Comparison of ENCODE assay signal across 9 mouse cellular contexts in the genomic region with DNA sequence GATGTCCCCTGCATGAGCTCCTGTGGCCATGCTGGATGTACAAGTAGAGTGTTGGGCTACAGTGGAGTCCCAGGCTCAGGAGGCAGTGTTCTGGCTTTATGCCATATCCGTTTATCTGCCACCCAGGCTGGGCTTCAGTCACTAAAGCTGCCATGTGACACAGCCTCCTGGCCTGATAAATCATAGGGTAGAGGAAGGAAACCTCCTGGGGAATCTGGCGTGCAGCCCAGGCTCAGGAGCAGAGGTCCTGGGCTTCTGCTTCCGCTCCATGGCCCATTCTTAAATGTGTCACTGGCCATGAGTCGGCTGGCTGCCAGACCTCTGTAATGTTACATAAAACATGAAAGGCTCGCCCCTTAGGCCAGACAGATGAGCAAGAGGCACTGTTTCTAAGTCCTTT. TPM values are rescaled to one million over a fixed set of nuclear protein-coding genes. Genes with fewer than 3 reads are reported as not detected.
DNase-seq lines count a peak whose midpoint lies in the region; ATAC-seq lines count a peak whose summit lies in the region.
"Had no signal": no experiment of that assay in that cellular context is flagged by ENCODE, and none has a peak within 500 bp of the region (broad histone marks: within the 10 kb centered on the region; RNA-seq: fewer than 3 reads in every experiment).

No protein-coding gene starts in this region.

- H3K27me3 ChIP-seq in midbrain, embryonic 13.5 days, result no peaks in the 10 kb centered on the region
- no peaks in the 10 kb centered on the region for H3K27me3 ChIP-seq in midbrain, embryonic 11.5 days (ENCODE audit: control insufficient read depth, insufficient read depth, low read length)
- no peaks in the 10 kb centered on the region for H3K27me3 ChIP-seq in embryonic facial prominence, embryonic 14.5 days (replicated peaks; ENCODE audit: control insufficient read depth, insufficient read depth, low read length)
- no peaks in the 10 kb centered on the region for H3K27me3 ChIP-seq in heart, embryonic 16.5 days (ENCODE audit: control insufficient read depth, insufficient read depth, low read length)
- H3K27me3 ChIP-seq: midbrain, embryonic 12.5 days had no signal

- DNase-seq in midbrain, embryonic 11.5 days (ENCODE audit: low spot score, missing footprints), result no peak
- peak; percentile 88 for DNase-seq in embryonic facial prominence, embryonic 14.5 days (ENCODE audit: low spot score)
- DNase-seq in kidney, postnatal 4 days, result peak; percentile 97
- DNase-seq in lung, postnatal 10 days, result peak; percentile 95
- DNase-seq in right cerebral cortex, postnatal 36 days (ENCODE audit: low spot score in 2 of 2), result peak; percentile 32 to 53

- no peaks in the 10 kb centered on the region for H3K36me3 ChIP-seq in midbrain, embryonic 13.5 days
- no peaks in the 10 kb centered on the region for H3K36me3 ChIP-seq in midbrain, embryonic 11.5 days (ENCODE audit: control insufficient read depth, insufficient read depth, low read length)
- no peaks in the 10 kb centered on the region for H3K36me3 ChIP-seq in embryonic facial prominence, embryonic 14.5 days (ENCODE audit: control insufficient read depth, insufficient read depth, low read length)
- no peaks in the 10 kb centered on the region for H3K36me3 ChIP-seq in heart, embryonic 16.5 days (ENCODE audit: control insufficient read depth, insufficient read depth)
- H3K36me3 ChIP-seq: midbrain, embryonic 12.5 days had no signal

- H3K4me1 ChIP-seq in midbrain, embryonic 13.5 days (replicated peaks), result peaks cover 20% of the 10 kb centered on the region; the same call in 1 of the 2 replicates
- no peaks in the 10 kb centered on the region for H3K4me1 ChIP-seq in midbrain, embryonic 11.5 days (ENCODE audit: control insufficient read depth, insufficient read depth, low read length)
- peaks cover 30% of the 10 kb centered on the region for H3K4me1 ChIP-seq in embryonic facial prominence, embryonic 14.5 days (ENCODE audit: control insufficient read depth, insufficient read depth, low read length)
- peaks cover 35% of the 10 kb centered on the region for H3K4me1 ChIP-seq in heart, embryonic 16.5 days (ENCODE audit: control insufficient read depth, insufficient read depth, low read length)

- no peak overlapping the region for H3K4me3 ChIP-seq in midbrain, embryonic 13.5 days (replicated peaks)
- no peak overlapping the region for H3K4me3 ChIP-seq in midbrain, embryonic 11.5 days (ENCODE audit: low read depth, low read length)
- no peak overlapping the region for H3K4me3 ChIP-seq in embryonic facial prominence, embryonic 14.5 days (ENCODE audit: low read depth, low read length)
- H3K4me3 ChIP-seq in heart, embryonic 16.5 days (ENCODE audit: low read length), result no peak overlapping the region
- H3K4me3 ChIP-seq: midbrain, embryonic 12.5 days had no signal

- peaks cover 4% of the 10 kb centered on the region; the same call in 1 of the 2 replicates for H3K9me3 ChIP-seq in midbrain, embryonic 13.5 days
- no peaks in the 10 kb centered on the region; the same call in 1 of the 2 replicates for H3K9me3 ChIP-seq in midbrain, embryonic 11.5 days (ENCODE audit: control insufficient read depth, low read length)
- peaks cover 6% of the 10 kb centered on the region; the same call in 1 of the 2 replicates for H3K9me3 ChIP-seq in embryonic facial prominence, embryonic 14.5 days (ENCODE audit: control insufficient read depth, low read length)
- peaks cover 5% of the 10 kb centered on the region for H3K9me3 ChIP-seq in heart, embryonic 16.5 days (replicated peaks; ENCODE audit: control insufficient read depth, low read length)

- peak; percentile 62; the same call in 1 of the 2 replicates for ATAC-seq in midbrain, embryonic 13.5 days
- ATAC-seq in midbrain, embryonic 11.5 days (ENCODE audit: low FRiP score), result no peak
- peak; percentile 79 for ATAC-seq in embryonic facial prominence, embryonic 14.5 days (ENCODE audit: low read depth)
- ATAC-seq in heart, embryonic 16.5 days (replicated peaks; ENCODE audit: extremely low read depth, insufficient read depth, low FRiP score), result peak; percentile 77
- no peak for ATAC-seq in inflammation-experienced regulatory T-cells, adult 6 months

- no peak overlapping the region for H3K27ac ChIP-seq in midbrain, embryonic 13.5 days
- no peak overlapping the region for H3K27ac ChIP-seq in midbrain, embryonic 11.5 days (ENCODE audit: low read depth, low read length)
- H3K27ac ChIP-seq in embryonic facial prominence, embryonic 14.5 days (replicated peaks; ENCODE audit: low read depth, low read length), result no peak overlapping the region
- H3K27ac ChIP-seq in heart, embryonic 16.5 days (ENCODE audit: low read length), result peak overlapping the region; percentile 88
- H3K27ac ChIP-seq: midbrain, embryonic 12.5 days had no signal

- H3K4me2 ChIP-seq in midbrain, embryonic 13.5 days (replicated peaks), result no peak overlapping the region
- H3K4me2 ChIP-seq in midbrain, embryonic 11.5 days, result no peak overlapping the region
- H3K4me2 ChIP-seq in embryonic facial prominence, embryonic 14.5 days (ENCODE audit: low read depth, low read length), result no peak overlapping the region
- no peak overlapping the region; the same call in 1 of the 2 replicates for H3K4me2 ChIP-seq in heart, embryonic 16.5 days (ENCODE audit: low read depth, low read length)
- H3K4me2 ChIP-seq: midbrain, embryonic 12.5 days had no signal

- 54% methylated on average over 5 of the region's 5 CpGs for WGBS in midbrain, embryonic 13.5 days
- WGBS in midbrain, embryonic 11.5 days, result 80% methylated on average over 5 of the region's 5 CpGs
- WGBS in embryonic facial prominence, embryonic 14.5 days, result 58% methylated on average over 5 of the region's 5 CpGs
- 10% methylated on average over 5 of the region's 5 CpGs for WGBS in heart, embryonic 16.5 days

- no peak overlapping the region for H3K9ac ChIP-seq in midbrain, embryonic 13.5 days (replicated peaks)
- no peak overlapping the region for H3K9ac ChIP-seq in midbrain, embryonic 11.5 days (ENCODE audit: low read length)
- no peak overlapping the region for H3K9ac ChIP-seq in embryonic facial prominence, embryonic 14.5 days (ENCODE audit: low read depth, low read length)
- no peak overlapping the region for H3K9ac ChIP-seq in heart, embryonic 16.5 days (ENCODE audit: low read length)
- H3K9ac ChIP-seq: midbrain, embryonic 12.5 days had no signal

RNA-seq across cellular contexts. Expression of gene 1700029H14Rik, which starts 31.3 kb away (rescaled TPM):
- polyA plus RNA-seq in midbrain, embryonic 13.5 days (2015; fragmentation: Nextera tagmentation; extraction: Ambion mirVana), result not detected in 2 replicates
- not detected in 2 replicates for polyA plus RNA-seq in midbrain, embryonic 11.5 days (2014; fragmentation: Nextera tagmentation; extraction: Ambion mirVana)
- not detected in 2 replicates for polyA plus RNA-seq in embryonic facial prominence, embryonic 14.5 days (2014; fragmentation: Nextera tagmentation; extraction: Ambion mirVana)
- not detected in 2 replicates for polyA plus RNA-seq in heart, embryonic 16.5 days (2015; fragmentation: Nextera tagmentation; extraction: Ambion mirVana)
- not detected for polyA plus RNA-seq in inflammation-experienced regulatory T-cells, adult 6 months (2017; shearing (Covaris generic))
- polyA plus RNA-seq: midbrain, embryonic 12.5 days had no signal

RNA-seq across cellular contexts. Expression of gene Gas6, which starts 36.7 kb away (rescaled TPM):
- polyA plus RNA-seq in midbrain, embryonic 13.5 days (2015; fragmentation: Nextera tagmentation; extraction: Ambion mirVana), result 13.8 and 15.9 TPM in 2 replicates
- 7.8 and 8.8 TPM in 2 replicates for polyA plus RNA-seq in midbrain, embryonic 11.5 days (2014; fragmentation: Nextera tagmentation; extraction: Ambion mirVana)
- 43.2 and 56.9 TPM in 2 replicates for polyA plus RNA-seq in embryonic facial prominence, embryonic 14.5 days (2014; fragmentation: Nextera tagmentation; extraction: Ambion mirVana)
- 268 and 275 TPM in 2 replicates for polyA plus RNA-seq in heart, embryonic 16.5 days (2015; fragmentation: Nextera tagmentation; extraction: Ambion mirVana)
- polyA plus RNA-seq in inflammation-experienced regulatory T-cells, adult 6 months (2017; shearing (Covaris generic)), result not detected

Comparison
In these comparisons a context has a peak if more than half of its experiments do, and no peak if none do; other contexts are left out.
1. ATAC-seq: peak in midbrain, embryonic 13.5 days (single experiment), embryonic facial prominence, embryonic 14.5 days (single experiment) and heart, embryonic 16.5 days (single experiment); none in midbrain, embryonic 11.5 days (single experiment) and inflammation-experienced regulatory T-cells, adult 6 months (single experiment).